Mouse (Mus musculus): Measurements from ENCODE around the gene Tbc1d2b.

The Tbc1d2b gene

GRCm38 (mm10) chr9:90204396-90204915, 66.1 kb downstream of the Tbc1d2b start:
- DNase-seq (ENCODE audit: low read depth), result no peak

DNA sequence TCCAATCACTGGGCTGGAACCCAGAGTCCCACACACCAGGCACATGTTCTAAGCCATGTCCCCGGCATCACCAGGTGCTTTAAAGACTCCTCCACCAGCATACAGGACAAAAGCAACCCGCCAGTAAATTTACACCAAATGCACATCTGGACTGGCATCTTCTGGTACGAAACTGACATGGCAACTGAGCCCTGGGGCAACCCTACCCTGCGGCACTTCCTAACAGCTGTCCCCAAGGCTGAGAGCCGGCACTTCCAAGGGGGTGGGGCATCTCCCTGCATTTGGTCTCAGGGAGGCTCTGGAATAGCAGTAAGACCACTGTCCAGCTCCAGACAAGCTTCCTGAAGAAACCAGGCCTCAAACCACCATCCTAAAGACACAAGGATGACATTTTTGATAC, 67.4 kb downstream of the Tbc1d2b start:
- no peak for DNase-seq (ENCODE audit: low read depth)

DNA sequence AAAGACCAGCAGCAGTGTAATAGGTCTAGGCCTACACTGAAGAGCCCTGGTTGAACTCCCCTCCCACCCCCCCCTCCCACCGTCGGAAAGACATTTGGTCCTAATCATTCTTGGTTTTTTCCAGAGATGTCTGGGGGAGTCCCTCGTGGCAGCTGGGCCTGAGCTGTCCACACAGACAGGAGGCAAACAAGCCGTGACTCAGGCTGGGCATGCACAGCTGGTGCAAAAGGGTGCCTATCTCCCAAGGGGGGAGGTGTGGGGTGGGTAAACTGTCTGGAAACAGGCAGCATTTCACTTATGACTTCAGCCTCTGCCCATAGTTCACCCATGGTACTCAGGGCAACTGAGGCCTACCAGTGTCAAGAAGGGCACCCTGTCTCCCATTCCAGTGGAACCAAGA, 69.1 kb downstream of the Tbc1d2b start:
- DNase-seq (ENCODE audit: low read depth), result no peak

DNA sequence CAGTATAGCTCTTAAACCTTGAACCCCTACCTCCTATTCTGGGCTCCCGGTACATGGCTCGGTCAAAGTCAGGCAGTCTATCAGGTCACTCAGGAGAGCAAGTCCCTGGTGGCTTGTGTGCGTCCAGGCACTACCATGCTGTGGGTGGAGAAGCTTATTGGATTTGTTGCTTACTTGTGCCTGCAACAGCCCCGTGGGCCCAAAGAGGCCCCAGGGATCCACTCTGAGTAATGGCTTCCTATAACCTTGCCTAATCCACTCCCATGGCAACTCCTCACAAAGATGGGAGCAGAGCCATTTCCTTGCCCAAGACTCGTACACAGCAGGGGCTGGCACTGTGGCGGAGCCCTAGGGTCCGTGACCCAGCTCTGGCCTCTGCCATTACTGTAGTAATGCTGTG, 69.5 kb downstream of the Tbc1d2b start:
- no peak for DNase-seq (ENCODE audit: low read depth)

DNA sequence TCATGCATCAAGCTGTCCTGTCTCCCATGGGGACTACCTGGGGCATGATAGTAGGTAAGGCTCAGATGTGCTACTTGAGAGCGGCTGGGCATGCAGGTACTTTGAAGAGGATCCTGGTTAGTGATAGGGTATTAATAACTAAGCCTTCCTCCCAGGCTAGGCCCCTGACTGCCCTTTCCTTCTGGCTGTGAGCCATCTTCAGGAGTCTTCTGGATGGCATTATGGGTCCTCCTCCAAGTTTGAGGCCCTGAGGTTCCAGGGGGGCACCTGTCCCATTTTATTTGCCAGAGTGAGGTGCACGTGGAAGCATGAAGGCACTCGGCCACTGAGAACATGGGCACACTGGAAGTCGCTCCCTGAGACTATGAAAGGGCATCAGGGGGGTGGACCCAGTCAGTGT, 70.1 kb downstream of the Tbc1d2b start:
- DNase-seq (ENCODE audit: low read depth), result no peak

DNA sequence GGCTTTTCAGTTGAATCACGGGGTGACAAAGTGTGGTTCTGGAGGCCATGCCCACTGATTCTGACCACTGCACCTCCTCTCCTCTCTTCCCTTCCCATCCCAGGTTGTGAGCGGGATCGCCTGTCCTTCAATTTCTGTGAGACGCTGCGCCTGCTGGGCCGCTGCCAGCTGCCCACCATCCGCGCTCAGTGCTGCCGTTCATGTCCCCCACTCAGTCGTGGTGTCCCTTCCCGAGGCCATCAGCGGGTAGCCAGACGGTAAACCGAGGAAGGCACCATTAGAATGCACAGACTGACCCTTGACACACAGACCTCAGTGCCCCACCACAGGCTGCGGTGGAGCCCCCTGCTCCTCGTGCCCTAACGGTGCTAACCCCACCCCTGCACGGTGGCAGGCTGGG, 71.0 kb downstream of the Tbc1d2b start:
- DNase-seq (ENCODE audit: low read depth), result no peak

- DNase-seq (ENCODE audit: low read depth), result no peak
Measured at GRCm38 (mm10) chr9:90198531-90199449, 71.8 kb downstream of the Tbc1d2b start.

DNA sequence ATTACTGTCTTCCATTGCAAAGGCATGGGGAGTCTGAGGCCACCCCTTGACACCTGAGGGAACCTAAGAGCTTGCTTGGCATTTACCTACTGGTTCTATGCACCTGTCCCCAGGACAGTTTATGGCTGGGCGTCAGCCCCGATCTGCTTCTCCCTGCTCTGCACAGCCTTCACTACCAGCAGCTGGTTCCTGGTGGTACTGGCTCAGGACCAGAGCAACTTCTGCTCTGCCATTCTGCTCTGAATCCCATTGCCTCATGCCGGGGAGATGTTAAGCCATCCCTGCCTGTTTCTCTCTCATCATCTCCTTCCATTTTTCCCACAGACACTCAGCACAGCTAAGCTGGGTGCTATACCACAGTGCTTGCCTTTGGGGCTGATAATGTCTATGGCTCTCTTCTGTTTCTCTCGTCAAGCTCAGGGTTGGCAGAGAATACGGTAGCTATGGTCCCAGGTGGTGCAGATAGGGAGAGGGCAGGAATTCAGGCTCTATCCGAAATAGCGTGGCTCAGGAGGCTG, 72.7 kb downstream of the Tbc1d2b start:
- DNase-seq (ENCODE audit: low read depth), result no peak

DNA sequence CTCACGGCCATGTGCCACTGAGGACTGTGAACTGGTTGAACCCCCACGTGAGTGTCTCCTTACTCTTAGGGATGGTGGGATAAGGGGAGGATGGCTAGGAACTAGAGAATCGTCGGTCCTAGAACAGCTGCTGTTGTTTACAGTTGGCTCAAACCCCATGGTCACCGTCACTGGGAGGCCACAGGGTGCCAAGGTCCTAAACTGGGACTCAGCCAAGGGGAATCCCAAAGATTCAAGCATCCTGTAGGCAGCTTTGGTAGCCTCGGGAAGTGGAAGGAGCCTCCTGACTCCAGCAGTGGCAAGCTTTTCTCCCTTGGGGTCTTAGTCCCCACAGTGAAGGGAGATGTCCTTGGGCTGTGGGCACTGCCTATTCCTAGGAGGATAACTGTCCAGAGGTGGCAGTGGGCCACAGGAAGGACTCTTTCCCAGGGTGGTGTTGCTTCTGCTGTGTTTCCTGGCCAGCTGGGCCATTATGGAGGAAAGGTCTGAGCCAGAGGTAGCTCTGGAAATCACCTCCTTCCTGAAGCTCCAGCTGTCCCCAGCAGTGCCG, 73.4 kb downstream of the Tbc1d2b start:
- DNase-seq (ENCODE audit: low read depth), result no peak

DNA sequence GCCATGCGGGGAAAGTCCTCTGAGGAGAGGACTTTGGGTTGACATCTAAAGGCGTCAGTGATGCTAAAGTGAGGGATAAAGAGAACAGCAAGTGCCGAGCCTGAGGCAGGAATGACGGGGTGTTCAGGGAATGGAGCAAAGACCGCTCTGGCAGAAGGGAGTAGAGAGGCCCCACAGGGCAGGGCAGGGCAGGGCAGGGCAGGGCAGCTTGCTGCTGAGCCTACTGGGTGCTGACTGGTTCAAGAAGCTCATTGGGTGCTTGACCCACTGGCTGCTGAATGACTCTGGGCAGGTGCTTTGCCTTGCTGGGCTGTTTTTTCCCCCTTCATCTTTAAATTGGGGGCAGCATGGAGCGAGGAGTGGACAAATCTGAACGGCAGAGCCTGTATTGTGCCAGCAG, 74.3 kb downstream of the Tbc1d2b start:
- DNase-seq (ENCODE audit: low read depth), result no peak

DNA sequence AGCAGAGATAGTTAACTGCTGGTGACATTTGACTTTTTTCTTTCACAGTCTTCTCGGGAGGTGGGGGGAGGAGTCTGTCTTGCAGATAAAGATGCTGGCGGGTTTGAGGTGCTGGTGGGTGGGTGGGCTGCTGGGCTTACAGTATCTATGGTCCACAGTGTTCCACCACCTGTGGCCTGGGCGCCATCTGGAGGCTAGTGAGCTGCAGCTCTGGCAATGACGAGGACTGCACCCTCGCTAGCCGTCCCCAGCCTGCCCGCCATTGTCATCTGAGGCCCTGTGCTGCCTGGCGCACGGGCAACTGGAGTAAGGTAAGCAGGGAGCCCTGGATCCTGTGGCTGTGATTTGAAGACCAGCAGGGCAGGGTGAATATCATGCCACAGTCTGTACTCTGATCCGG, 75.6 kb downstream of the Tbc1d2b start:
- DNase-seq (ENCODE audit: low read depth), result no peak

- DNase-seq (ENCODE audit: low read depth), result no peak
Measured at GRCm38 (mm10) chr9:90189391-90189790, 81.2 kb downstream of the Tbc1d2b start.

GRCm38 (mm10) chr9:90188893-90189292, 81.7 kb downstream of the Tbc1d2b start:
- DNase-seq (ENCODE audit: low read depth), result no peak

GRCm38 (mm10) chr9:90185356-90185910, 85.2 kb downstream of the Tbc1d2b start:
- no peak for DNase-seq (ENCODE audit: low read depth)

GRCm38 (mm10) chr9:90184116-90184515, 86.5 kb downstream of the Tbc1d2b start:
- no peak for DNase-seq (ENCODE audit: low read depth)

GRCm38 (mm10) chr9:90183550-90183949, 87.1 kb downstream of the Tbc1d2b start:
- no peak for DNase-seq (ENCODE audit: low read depth)

DNA sequence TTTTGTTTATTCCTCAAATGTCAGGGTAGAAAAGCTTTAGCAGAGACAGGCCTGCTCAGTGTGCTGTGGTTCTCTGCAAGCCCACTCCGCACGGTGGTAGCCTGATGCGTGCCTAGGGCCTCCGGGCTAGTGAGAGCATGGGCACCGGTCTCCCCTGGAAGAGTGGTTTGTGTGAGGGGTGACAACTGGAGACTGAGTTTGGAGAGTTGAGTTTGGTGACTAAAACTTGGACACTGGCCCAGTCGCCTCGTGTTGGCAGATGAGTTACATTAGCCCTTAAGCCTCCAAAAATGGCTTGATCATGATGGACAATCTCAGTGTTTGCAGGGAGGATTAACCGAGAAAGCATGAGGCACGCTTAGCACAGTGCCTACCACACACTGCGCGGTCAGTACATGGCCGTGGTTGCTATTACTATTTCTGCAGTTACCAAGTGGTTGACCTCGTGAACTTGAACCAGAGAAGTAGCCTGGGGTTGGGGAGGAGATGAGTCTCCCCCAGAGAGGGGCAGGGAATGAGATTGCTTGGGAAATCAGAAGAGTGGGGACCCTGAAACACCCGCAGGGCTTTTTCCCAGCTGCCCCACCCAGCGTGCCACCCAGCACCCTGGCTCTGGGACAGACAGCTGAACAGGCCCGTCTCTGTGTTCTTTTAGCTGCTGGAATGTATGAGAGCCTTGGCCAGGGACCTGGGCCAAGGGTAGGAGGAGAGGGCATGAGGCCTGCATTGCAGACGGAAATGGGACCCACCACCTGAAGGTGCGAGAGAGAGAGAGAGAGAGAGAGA, 87.8 kb downstream of the Tbc1d2b start:
- DNase-seq (ENCODE audit: low read depth), result no peak

GRCm38 (mm10) chr9:90181656-90182388, 88.8 kb downstream of the Tbc1d2b start:
- DNase-seq (ENCODE audit: low read depth), result no peak

DNA sequence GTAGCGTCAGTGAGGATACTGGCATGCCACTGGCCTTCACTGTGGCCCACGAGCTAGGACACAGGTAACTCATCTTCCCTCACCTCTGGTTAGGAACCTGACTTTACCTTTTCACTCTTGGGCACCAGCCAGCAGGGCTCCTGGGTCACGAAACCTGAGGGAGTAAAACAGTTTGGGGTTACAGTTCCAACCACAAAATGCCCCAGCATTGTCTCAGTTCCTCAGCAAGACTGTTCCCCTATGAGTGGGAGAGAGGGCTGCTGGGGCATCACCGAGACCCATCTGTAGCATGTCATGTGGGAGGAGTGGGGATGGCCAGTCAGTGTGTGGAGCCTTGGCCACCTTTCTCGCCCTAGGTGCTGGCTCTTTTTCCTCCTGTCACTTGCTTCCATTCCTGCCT, 91.2 kb downstream of the Tbc1d2b start:
- DNase-seq (ENCODE audit: low read depth), result no peak

DNA sequence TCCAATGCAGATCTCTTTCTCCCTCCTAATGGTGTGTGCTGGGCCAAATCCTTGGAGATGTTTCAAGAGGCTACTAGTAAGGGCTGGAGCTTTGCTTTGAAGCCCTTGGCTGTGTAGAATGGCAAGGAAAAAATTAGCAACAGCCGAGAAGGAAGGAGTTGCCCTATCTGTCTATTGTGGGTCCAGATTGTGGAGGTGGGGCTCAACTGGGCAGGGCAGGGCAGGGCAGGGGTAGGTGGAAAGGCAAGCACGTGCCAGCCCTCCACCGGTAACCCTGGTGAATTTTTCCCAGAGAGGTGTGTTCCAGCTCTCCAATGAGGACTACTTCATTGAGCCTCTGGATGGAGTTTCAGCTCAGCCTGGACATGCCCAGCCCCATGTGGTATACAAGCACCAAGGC, 97.3 kb downstream of the Tbc1d2b start:
- DNase-seq (ENCODE audit: low read depth), result no peak

DNA sequence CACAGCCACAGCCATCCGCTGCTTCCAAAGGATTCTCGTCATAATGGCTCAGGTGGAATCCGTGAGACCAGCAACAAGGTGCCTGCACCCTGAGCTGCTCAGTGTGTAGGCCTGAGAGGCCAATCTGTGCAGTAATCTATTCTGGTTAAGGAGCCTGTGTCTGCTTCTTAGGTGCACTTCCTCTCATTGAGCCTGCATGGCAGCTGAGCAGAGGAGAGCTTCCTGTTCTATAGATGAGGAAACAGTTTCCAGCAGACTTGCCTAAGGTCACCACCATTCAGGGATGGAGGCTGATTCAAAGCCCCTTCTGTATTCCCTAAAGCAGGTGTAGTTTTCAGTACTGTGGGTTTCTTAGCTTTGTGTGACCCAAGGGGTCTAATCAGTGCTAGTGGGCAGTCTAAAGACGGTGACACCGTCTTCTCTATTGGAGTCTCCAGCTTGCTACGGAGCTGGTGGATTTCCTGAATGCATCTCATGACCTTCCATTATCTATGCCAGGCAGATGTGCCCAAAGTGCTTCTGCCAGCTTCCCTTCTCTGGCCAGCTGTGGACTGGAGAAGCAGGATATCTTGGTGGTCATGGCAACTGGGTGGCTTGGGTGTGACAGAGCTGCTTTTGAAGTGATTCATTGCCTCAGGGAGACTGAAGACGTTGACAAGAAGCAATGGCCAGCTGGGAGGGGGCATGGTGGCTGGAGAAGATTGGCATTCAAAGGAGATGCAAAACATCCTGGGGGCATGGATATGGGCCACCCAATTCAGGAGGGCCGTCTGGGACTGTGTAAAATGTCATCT, 97.9 kb downstream of the Tbc1d2b start:
- no peak for DNase-seq (ENCODE audit: low read depth)
